Mouse (Mus musculus) myocyte (in vitro differentiated cells): ENCODE data around the gene Dmwd.

Experiments used
- CEBPB ChIP-seq: IDR thresholded peaks from 2 replicates; pipeline ENCODE4 v1.6.1; 2011; ENCODE audit warnings: mild to moderate bottlenecking, moderate library complexity; ENCODE audit not compliant: poor library complexity, insufficient read depth, severe bottlenecking
- E2F4 ChIP-seq: IDR thresholded peaks from one replicate; pipeline ENCODE4 v1.6.1; 2011; ENCODE audit warnings: mild to moderate bottlenecking, control low read depth, moderate library complexity; ENCODE audit not compliant: insufficient read depth
- MAX ChIP-seq: IDR thresholded peaks from one replicate; pipeline ENCODE4 v1.6.1; 2011; ENCODE audit warnings: low read depth, mild to moderate bottlenecking, control low read depth
- MYOD1 ChIP-seq, 3 experiments: IDR thresholded peaks; one replicate each; pipeline ENCODE4 v1.6.1; 2011; ENCODE audit warnings: control low read depth in 2 of 3, low read depth in 2 of 3, mild to moderate bottlenecking in 2 of 3, moderate library complexity in 1 of 3; ENCODE audit not compliant: insufficient read length in 2 of 3, control insufficient read depth in 1 of 3
- MYOG ChIP-seq, 3 experiments: IDR thresholded peaks; one replicate each; pipeline ENCODE4 v1.6.1; 2011; ENCODE audit warnings: control low read depth in 2 of 3, low read depth in 2 of 3, mild to moderate bottlenecking in 2 of 3; ENCODE audit not compliant: insufficient read length in 2 of 3, control insufficient read depth in 1 of 3, insufficient read depth in 1 of 3
- POLR2A ChIP-seq: IDR thresholded peaks from one replicate; pipeline ENCODE4 v1.6.1; 2011; ENCODE audit warnings: low read depth, mild to moderate bottlenecking, control low read depth, moderate library complexity; ENCODE audit not compliant: insufficient read length
- POLR2AphosphoS2 ChIP-seq: IDR thresholded peaks from one replicate; pipeline ENCODE4 v1.6.1; 2011; ENCODE audit warnings: low read depth, control low read depth; ENCODE audit not compliant: insufficient read length
- REST ChIP-seq: IDR thresholded peaks from one replicate; pipeline ENCODE4 v1.6.1; 2011; ENCODE audit warnings: mild to moderate bottlenecking, control low read depth, moderate library complexity; ENCODE audit not compliant: insufficient read depth, insufficient read length
- SRF ChIP-seq: IDR thresholded peaks from one replicate; pipeline ENCODE4 v1.6.1; 2011; ENCODE audit warnings: low read depth; ENCODE audit not compliant: control insufficient read depth, insufficient read length
- TCF12 ChIP-seq: IDR thresholded peaks from one replicate; pipeline ENCODE4 v1.6.1; 2011; ENCODE audit warnings: mild to moderate bottlenecking, control low read depth; ENCODE audit not compliant: poor library complexity, insufficient read depth, severe bottlenecking
- TCF3 ChIP-seq: IDR thresholded peaks from one replicate; pipeline ENCODE4 v1.6.1; 2011; ENCODE audit warnings: low read depth, control low read depth; ENCODE audit not compliant: insufficient read length
- USF1 ChIP-seq: IDR thresholded peaks from one replicate; pipeline ENCODE4 v1.6.1; 2011; ENCODE audit warnings: low read depth, mild to moderate bottlenecking, control low read depth, moderate library complexity

DNA sequence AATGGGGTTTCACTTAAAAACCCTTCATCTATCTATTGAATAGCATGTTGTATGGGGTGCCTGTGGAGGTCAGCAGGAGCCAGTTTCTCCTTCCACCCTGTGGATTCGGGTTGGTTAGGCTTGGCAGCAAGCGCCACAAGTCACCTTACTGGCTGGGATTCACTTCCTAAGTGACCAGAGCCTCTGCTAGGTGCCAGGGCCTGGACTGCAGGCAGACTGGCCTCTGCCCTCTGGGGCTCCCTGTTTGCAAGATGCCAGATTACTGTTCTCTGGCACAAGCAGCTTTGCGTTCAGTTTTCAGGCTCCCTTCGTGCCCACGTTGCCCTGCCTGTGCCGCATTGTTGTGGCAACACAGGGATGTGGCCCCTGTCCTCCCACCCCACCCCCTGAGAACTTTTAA lies 48.7 kb downstream of the Dmwd start:
- TF ChIP-seq POLR2A, result no peak
- TF ChIP-seq CEBPB, result no peak
- no peak for TF ChIP-seq REST
- TF ChIP-seq MAX, result no peak
- TF ChIP-seq E2F4, result no peak
- no peak for TF ChIP-seq USF1
- TF ChIP-seq TCF12, result no peak
- no peak for TF ChIP-seq SRF
- TF ChIP-seq MYOD1 (IDR thresholded peaks at IDR 0.05; ENCODE audit: control insufficient read depth in 1 of 3, insufficient read length in 2 of 3, low read depth in 2 of 3), result no peak
- TF ChIP-seq MYOG (IDR thresholded peaks at IDR 0.05; ENCODE audit: control insufficient read depth in 1 of 3, insufficient read depth in 1 of 3, insufficient read length in 2 of 3, low read depth in 2 of 3), result no peak
- no peak for TF ChIP-seq POLR2AphosphoS2
- no peak for TF ChIP-seq TCF3
